Mouse (Mus musculus) heart, postnatal 14 days (tissue): ENCODE data around the gene Thoc3. TPM values are rescaled to one million over a fixed set of nuclear protein-coding genes. Genes with fewer than 3 reads are reported as not detected.

Experiments
- DNase-seq, 2 experiments: peaks; one replicate each; pipeline ENCODE4 v3.0.0; 2021 to 2022
- intact Hi-C: fragments of 180-260 bp; cut with DNase I; formaldehyde crosslinking; loops from one replicate; pipeline ENCODE4 v1.15.1; 2025
- total RNA-seq, 2 experiments: library from RNA; stranded (reverse); gene quantifications; 2 replicates each; pipeline ENCODE4 v1.2.3; 2021

Gene Thoc3
- total RNA-seq, 2 experiments from 2014 or later: 23.4 to 26.0 TPM

- intact Hi-C loops: loop anchor here (1.0 kb wide), 3 partner anchors 75 to 334 kb away; no protein-coding TSS in a partner anchor
- peak in 1 of 2 experiments; percentile 37 for DNase-seq
Observed at GRCm38 (mm10) chr13:54447496-54448224, 21.0 kb downstream of the Thoc3 start.

- DNase-seq: peak; percentile 81 to 89
Observed at GRCm38 (mm10) chr13:54446686-54447495, 21.8 kb downstream of the Thoc3 start.

GRCm38 (mm10) chr13:54443693-54444092, 25.0 kb downstream of the Thoc3 start:
- intact Hi-C loops: no loop called here

More at GRCm38 (mm10) chr13:54446686-54447495, 21.8 kb downstream of the Thoc3 start:
- intact Hi-C loops: loop anchor here (1.0 kb wide), 3 partner anchors 75 to 334 kb away; no protein-coding TSS in a partner anchor

GRCm38 (mm10) chr13:54439912-54440311, 28.7 kb downstream of the Thoc3 start:
- no peak for DNase-seq
- intact Hi-C loops: no loop called here

More at GRCm38 (mm10) chr13:54443693-54444092, 25.0 kb downstream of the Thoc3 start:
- DNase-seq: no peak

- intact Hi-C loops: no loop called here
- no peak for DNase-seq
Observed at GRCm38 (mm10) chr13:54438814-54439213, 29.8 kb downstream of the Thoc3 start.

- intact Hi-C loops: no loop called here
- DNase-seq: no peak
Observed at GRCm38 (mm10) chr13:54437083-54437482, 31.6 kb downstream of the Thoc3 start.

GRCm38 (mm10) chr13:54436666-54437065, 32.0 kb downstream of the Thoc3 start:
- intact Hi-C loops: no loop called here
- DNase-seq: peak in 1 of 2 experiments; percentile 44

- intact Hi-C loops: no loop called here
- no peak for DNase-seq
Observed at GRCm38 (mm10) chr13:54431161-54431560, 37.5 kb downstream of the Thoc3 start.

- intact Hi-C loops: no loop called here
- DNase-seq: no peak
Observed at GRCm38 (mm10) chr13:54430051-54430450, 38.6 kb downstream of the Thoc3 start.

- intact Hi-C loops: no loop called here
- DNase-seq: no peak
Observed at GRCm38 (mm10) chr13:54428771-54429170, 39.9 kb downstream of the Thoc3 start.

- intact Hi-C loops: no loop called here
- DNase-seq: no peak
Observed at GRCm38 (mm10) chr13:54426781-54427655, 41.6 kb downstream of the Thoc3 start.

- no peak for DNase-seq
- intact Hi-C loops: no loop called here
Observed at GRCm38 (mm10) chr13:54425269-54425668, 43.4 kb downstream of the Thoc3 start.

GRCm38 (mm10) chr13:54420226-54420625, 48.4 kb downstream of the Thoc3 start:
- no peak for DNase-seq
- intact Hi-C loops: no loop called here

- intact Hi-C loops: no loop called here
- no peak for DNase-seq
Observed at GRCm38 (mm10) chr13:54418781-54419327, 49.8 kb downstream of the Thoc3 start.

- DNase-seq: no peak
- intact Hi-C loops: no loop called here
Observed at GRCm38 (mm10) chr13:54415059-54415458, 53.6 kb downstream of the Thoc3 start.

- DNase-seq: no peak
- intact Hi-C loops: no loop called here
Observed at GRCm38 (mm10) chr13:54412721-54413120, 55.9 kb downstream of the Thoc3 start.

GRCm38 (mm10) chr13:54412236-54412635, 56.4 kb downstream of the Thoc3 start:
- intact Hi-C loops: no loop called here
- no peak for DNase-seq

- intact Hi-C loops: no loop called here
- DNase-seq: no peak
Observed at GRCm38 (mm10) chr13:54411656-54412055, 57.0 kb downstream of the Thoc3 start.
